Mouse (Mus musculus): ENCODE measurements around the gene Afm. TPM values are rescaled to one million over a fixed set of nuclear protein-coding genes. Genes with fewer than 3 reads are reported as not detected.

Afm gene
- polyA plus RNA-seq, 2 experiments, result 11.1 to 16.8 TPM

DNA sequence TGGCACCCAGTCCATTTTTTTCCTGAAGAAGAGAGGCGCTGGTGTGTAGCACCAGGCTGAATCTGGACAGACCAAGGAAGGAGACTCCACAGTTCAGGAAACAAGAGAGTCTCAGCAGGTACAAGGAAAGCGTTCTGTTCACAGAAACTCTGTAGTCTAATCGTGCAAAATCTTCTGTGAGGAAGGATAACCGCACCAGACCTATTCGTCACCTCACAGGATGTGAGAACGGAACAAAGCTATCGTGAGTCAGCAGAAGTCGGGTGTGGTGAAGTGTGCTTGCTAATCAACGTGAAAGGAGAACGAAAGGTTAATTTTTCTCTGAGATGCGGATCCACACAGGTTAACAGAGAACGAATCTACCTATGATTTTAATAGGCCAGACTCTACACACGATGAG, 76.2 kb downstream of the Afm start:
- DNase-seq (ENCODE audit: low read depth in 3 of 3, low spot score in 3 of 3) (peak in 2 of 3 experiments; percentile 20 to 33), ATAC-seq (ENCODE audit: insufficient read depth) (no peak)
- TF ChIP-seq EP300 (IDR thresholded peaks at IDR 0.05; ENCODE audit: low read depth) (no peak), CTCF (IDR thresholded peaks at IDR 0.05; ENCODE audit: low read depth) (no peak)
- Histone ChIP-seq H3K4me1 (replicated peaks; ENCODE audit: control insufficient read depth in 2 of 2, insufficient read depth in 2 of 2, low read length in 1 of 2) (peaks cover 0 to 2% of the 10 kb centered on the region in 2 experiments; a peak in 1 of 4 replicates), H3K27ac (no peak overlapping the region), H3K4me3 (ENCODE audit: insufficient read depth in 1 of 2, low read depth in 2 of 2, low read length in 2 of 2) (no peak overlapping the region), H3K36me3 (replicated peaks; ENCODE audit: control insufficient read depth, insufficient read depth, low read depth) (no peaks in the 10 kb centered on the region), H3K9ac (replicated peaks) (no peak overlapping the region), H3K27me3 (ENCODE audit: control insufficient read depth, insufficient read depth, low read length) (no peaks in the 10 kb centered on the region), H3K4me2 (ENCODE audit: low read depth) (0 out of 2 replicates have a peak overlapping the region, but pooled peaks have one; percentile 8), H3K9me3 (ENCODE audit: control insufficient read depth, low read length) (no peaks in the 10 kb centered on the region)
- 25% methylated on average over 13 of the region's 13 CpGs for WGBS (ENCODE audit: insufficient replicate concordance)

DNA sequence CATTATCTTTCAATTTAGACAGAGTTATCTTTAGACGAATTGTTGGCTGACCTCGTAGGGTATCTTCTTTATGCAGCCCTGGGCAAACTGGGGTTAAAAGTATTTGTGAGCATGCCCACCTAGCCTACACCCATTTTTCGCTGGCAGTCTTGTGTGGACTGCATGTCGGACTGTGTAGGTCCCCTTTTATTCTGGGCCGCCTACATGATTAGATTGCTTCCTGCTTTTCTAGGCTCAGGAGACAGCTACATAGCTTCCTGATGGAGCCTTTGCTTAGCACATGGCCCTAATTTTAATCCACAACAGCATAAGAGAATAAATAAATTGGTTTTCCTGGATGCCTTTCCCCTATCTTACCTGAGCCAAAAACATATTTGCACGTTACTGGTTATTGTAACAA, 77.4 kb downstream of the Afm start:
- 49% methylated on average over 6 of the region's 6 CpGs for WGBS (ENCODE audit: insufficient replicate concordance)
- Histone ChIP-seq H3K9me3 (ENCODE audit: control insufficient read depth, low read length) (no peaks in the 10 kb centered on the region), H3K9ac (replicated peaks) (no peak overlapping the region), H3K4me2 (ENCODE audit: low read depth) (no peak overlapping the region), H3K36me3 (replicated peaks; ENCODE audit: control insufficient read depth, insufficient read depth, low read depth) (no peaks in the 10 kb centered on the region), H3K4me1 (replicated peaks; ENCODE audit: control insufficient read depth in 2 of 2, insufficient read depth in 2 of 2, low read length in 1 of 2) (peaks cover 0 to 2% of the 10 kb centered on the region in 2 experiments; a peak in 1 of 4 replicates), H3K27me3 (ENCODE audit: control insufficient read depth, insufficient read depth, low read length) (no peaks in the 10 kb centered on the region), H3K4me3 (ENCODE audit: insufficient read depth in 1 of 2, low read depth in 2 of 2, low read length in 2 of 2) (no peak overlapping the region), H3K27ac (no peak overlapping the region)
- no peak for DNase-seq (ENCODE audit: low read depth in 3 of 3, low spot score in 3 of 3)
- ATAC-seq (ENCODE audit: insufficient read depth), result no peak
- TF ChIP-seq EP300 (IDR thresholded peaks at IDR 0.05; ENCODE audit: low read depth) (no peak), CTCF (IDR thresholded peaks at IDR 0.05; ENCODE audit: low read depth) (no peak)

DNA sequence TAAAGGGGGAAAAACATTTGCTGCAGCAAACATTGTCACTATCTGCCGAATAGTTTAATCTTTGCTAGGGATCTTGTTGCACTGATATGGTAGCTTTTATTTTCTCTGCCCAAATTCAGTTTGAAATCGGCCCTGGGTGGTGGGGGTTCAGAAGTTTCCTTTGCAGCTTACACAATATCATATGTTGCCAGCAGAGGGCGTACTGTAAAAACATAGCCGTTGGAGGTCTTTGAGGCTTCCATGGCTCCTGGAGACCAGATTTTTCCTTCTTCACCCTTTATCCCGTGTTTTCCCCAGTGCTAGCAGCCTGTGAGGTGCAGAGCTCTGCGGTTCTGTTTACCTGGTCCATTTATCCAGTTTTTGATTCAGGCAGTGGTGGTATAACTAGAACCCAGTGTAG, 82.7 kb downstream of the Afm start:
- H3K27me3 ChIP-seq (ENCODE audit: control insufficient read depth, insufficient read depth, low read length), result no peaks in the 10 kb centered on the region
- no peaks in the 10 kb centered on the region for H3K9me3 ChIP-seq (ENCODE audit: control insufficient read depth, low read length)
- H3K36me3 ChIP-seq (replicated peaks; ENCODE audit: control insufficient read depth, insufficient read depth, low read depth), result no peaks in the 10 kb centered on the region
- TF ChIP-seq CTCF (IDR thresholded peaks at IDR 0.05; ENCODE audit: low read depth), result peak; percentile 63
- TF ChIP-seq EP300 (IDR thresholded peaks at IDR 0.05; ENCODE audit: low read depth), result no peak
- no peak for ATAC-seq (ENCODE audit: insufficient read depth)
- 14% methylated on average over 6 of the region's 6 CpGs for WGBS (ENCODE audit: insufficient replicate concordance)
- H3K27ac ChIP-seq, result no peak overlapping the region
- no peak for DNase-seq (ENCODE audit: low read depth in 3 of 3, low spot score in 3 of 3)
- no peak overlapping the region for H3K4me3 ChIP-seq (ENCODE audit: insufficient read depth in 1 of 2, low read depth in 2 of 2, low read length in 2 of 2)
- H3K4me1 ChIP-seq (replicated peaks; ENCODE audit: control insufficient read depth in 2 of 2, insufficient read depth in 2 of 2, low read length in 1 of 2), result no peaks in the 10 kb centered on the region
- no peak overlapping the region for H3K9ac ChIP-seq (replicated peaks)
- no peak overlapping the region for H3K4me2 ChIP-seq (ENCODE audit: low read depth)

Other genes with a start within 250 kb of the Afm start
- 12.5 and 14.4 TPM in 2 replicates for gene Ankrd17, start 152.4 kb upstream of the Afm start, polyA plus RNA-seq (2012; rRNA removed)
- gene Ankrd17, start 152.4 kb upstream of the Afm start, polyA plus RNA-seq (2014; fragmentation: Nextera tagmentation; extraction: Ambion mirVana), result 10.8 and 11.3 TPM in 2 replicates
- 1.2 and 1.6 TPM in 2 replicates for gene Gm9958, start 151.7 kb upstream of the Afm start, polyA plus RNA-seq (2012; rRNA removed)
- 1.7 and 2.0 TPM in 2 replicates for gene Gm9958, start 151.7 kb upstream of the Afm start, polyA plus RNA-seq (2014; fragmentation: Nextera tagmentation; extraction: Ambion mirVana)
- 9,059 and 10,825 TPM in 2 replicates for gene Alb, start 58.0 kb upstream of the Afm start, polyA plus RNA-seq (2012; rRNA removed)
- gene Alb, start 58.0 kb upstream of the Afm start, polyA plus RNA-seq (2014; fragmentation: Nextera tagmentation; extraction: Ambion mirVana), result 3,181 and 3,484 TPM in 2 replicates
- 4,562 and 11,484 TPM in 2 replicates for gene Afp, start 28.2 kb upstream of the Afm start, polyA plus RNA-seq (2012; rRNA removed)
- 8,021 and 8,530 TPM in 2 replicates for gene Afp, start 28.2 kb upstream of the Afm start, polyA plus RNA-seq (2014; fragmentation: Nextera tagmentation; extraction: Ambion mirVana)
- gene 5830473C10Rik, start 42.2 kb downstream of the Afm start, polyA plus RNA-seq (2012; rRNA removed), result 0.79 and 0.85 TPM in 2 replicates
- 0.53 and 0.72 TPM in 2 replicates for gene 5830473C10Rik, start 42.2 kb downstream of the Afm start, polyA plus RNA-seq (2014; fragmentation: Nextera tagmentation; extraction: Ambion mirVana)
- 1.4 and 2.4 TPM in 2 replicates for gene Rassf6, start 121.7 kb downstream of the Afm start, polyA plus RNA-seq (2012; rRNA removed)
- gene Rassf6, start 121.7 kb downstream of the Afm start, polyA plus RNA-seq (2014; fragmentation: Nextera tagmentation; extraction: Ambion mirVana), result 3.6 and 3.7 TPM in 2 replicates
- 0.40 and 0.41 TPM in 2 replicates for gene Cxcl5, start 240.4 kb downstream of the Afm start, polyA plus RNA-seq (2012; rRNA removed)
- gene Cxcl5, start 240.4 kb downstream of the Afm start, polyA plus RNA-seq (2014; fragmentation: Nextera tagmentation; extraction: Ambion mirVana), result 0.69 and 0.85 TPM in 2 replicates
- 129 and 146 TPM in 2 replicates for gene Ppbp, start 249.6 kb downstream of the Afm start, polyA plus RNA-seq (2012; rRNA removed)
- gene Ppbp, start 249.6 kb downstream of the Afm start, polyA plus RNA-seq (2014; fragmentation: Nextera tagmentation; extraction: Ambion mirVana), result 176 and 219 TPM in 2 replicates